Mouse (Mus musculus): ENCODE measurements around the gene Gm49391. TPM values are rescaled to one million over a fixed set of nuclear protein-coding genes. Genes with fewer than 3 reads are reported as not detected.

The Gm49391 gene
- total and polyA plus RNA-seq, 3 experiments, result 3.0 to 6.6 (median 6.3) TPM

- Histone ChIP-seq H3K9ac (ENCODE audit: low read depth, low read length) (no peak overlapping the region), H3K4me3 (no peak overlapping the region), H3K4me1 (ENCODE audit: control insufficient read depth, insufficient read depth, low read length) (peaks cover 3% of the 10 kb centered on the region), H3K79me2 (replicated peaks; ENCODE audit: control insufficient read depth, insufficient read depth, low read length) (no peaks in the 10 kb centered on the region), H3K27me3 (ENCODE audit: control insufficient read depth, insufficient read depth, low read length) (no peaks in the 10 kb centered on the region), H3K36me3 (ENCODE audit: control insufficient read depth, insufficient read depth, low read length) (no peaks in the 10 kb centered on the region), H3K27ac (peak overlapping the region; percentile 73)
- intact Hi-C loops (cut with DNase I), result loop anchor here (1.0 to 5.0 kb wide), 3 partner anchors 49 to 114 kb away; partner anchors contain the start of genes Ctla2a, Ctla2b, Gm49391 and Gm49392
- no peak for TF ChIP-seq EP300 (IDR thresholded peaks at IDR 0.05; ENCODE audit: insufficient read depth, low read depth, low read length)
- TF ChIP-seq POLR2A (IDR thresholded peaks at IDR 0.05; ENCODE audit: insufficient read depth, low read depth, low read length), result no peak
- no peak for TF ChIP-seq CTCF (IDR thresholded peaks at IDR 0.05)
- 54% methylated on average over 4 of the region's 4 CpGs for WGBS
- DNase-seq, result peak in 1 of 2 experiments; percentile 23
Observed at GRCm38 (mm10) chr13:60848241-60849120, 87.9 kb downstream of the Gm49391 start.

Other genes starting within 250 kb of the Gm49391 start
- gene BC051665, start 150.2 kb downstream of the Gm49391 start, total RNA-seq (2021), result not detected
- gene BC051665, start 150.2 kb downstream of the Gm49391 start, polyA plus RNA-seq (2012; rRNA removed), result not detected in 2 replicates
- gene Ctsll3, start 133.7 kb downstream of the Gm49391 start, total RNA-seq (2021), result not detected
- not detected in 2 replicates for gene Ctsll3, start 133.7 kb downstream of the Gm49391 start, polyA plus RNA-seq (2012; rRNA removed)
- not detected for gene 4930486L24Rik, start 72.1 kb downstream of the Gm49391 start, total RNA-seq (2021)
- gene 4930486L24Rik, start 72.1 kb downstream of the Gm49391 start, polyA plus RNA-seq (2012; rRNA removed), result 0.47 TPM in 1 of 2 replicates, not detected in the other
- gene Gm49392, start 39.7 kb downstream of the Gm49391 start, total RNA-seq (2021), result 1 to 10 TPM; 1.4 to 1.6 TPM
- gene Gm49392, start 39.7 kb downstream of the Gm49391 start, polyA plus RNA-seq (2012; rRNA removed), result 0.21 and 1.3 TPM in 2 replicates
- 10 to 100 TPM in 1 of 2 experiments, 1 to 10 TPM in 1; 4.9 to 19.8 TPM for gene Ctla2b, start 39.1 kb downstream of the Gm49391 start, total RNA-seq (2021)
- gene Ctla2b, start 39.1 kb downstream of the Gm49391 start, polyA plus RNA-seq (2012; rRNA removed), result 2.4 and 3.9 TPM in 2 replicates
- gene Tpbpb, start 31.7 kb downstream of the Gm49391 start, total RNA-seq (2021), result not detected
- gene Tpbpb, start 31.7 kb downstream of the Gm49391 start, polyA plus RNA-seq (2012; rRNA removed), result not detected in 2 replicates
- not detected for gene Gm49393, start 981 bp downstream of the Gm49391 start, total RNA-seq (2021)
- not detected in 2 replicates for gene Gm49393, start 981 bp downstream of the Gm49391 start, polyA plus RNA-seq (2012; rRNA removed)
- 100 to 1,000 TPM in 1 of 2 experiments, 10 to 100 TPM in 1; 73.6 to 117 TPM for gene Ctla2a, start 54 bp upstream of the Gm49391 start, total RNA-seq (2021)
- 30.7 and 31.4 TPM in 2 replicates for gene Ctla2a, start 54 bp upstream of the Gm49391 start, polyA plus RNA-seq (2012; rRNA removed)
- not detected for gene Tpbpa, start 5.4 kb upstream of the Gm49391 start, total RNA-seq (2021)
- gene Tpbpa, start 5.4 kb upstream of the Gm49391 start, polyA plus RNA-seq (2012; rRNA removed), result not detected in 2 replicates
- not detected for gene Ctsj, start 69.4 kb upstream of the Gm49391 start, total RNA-seq (2021)
- not detected in 2 replicates for gene Ctsj, start 69.4 kb upstream of the Gm49391 start, polyA plus RNA-seq (2012; rRNA removed)
- not detected for gene Ctsq, start 104.1 kb upstream of the Gm49391 start, total RNA-seq (2021)
- gene Ctsq, start 104.1 kb upstream of the Gm49391 start, polyA plus RNA-seq (2012; rRNA removed), result not detected in 2 replicates
- gene Ctsr, start 227.7 kb upstream of the Gm49391 start, total RNA-seq (2021), result not detected
- gene Ctsr, start 227.7 kb upstream of the Gm49391 start, polyA plus RNA-seq (2012; rRNA removed), result not detected in 2 replicates